Mouse (Mus musculus) forelimb bud, embryonic 11.5 days (tissue): ENCODE measurements at regions not wholly inside any gene's neighbourhood (a gene's known extent, or its start where the extent isn't known, plus 50 kb on each side); places are given as distances from the start of the nearest gene placed in this dataset.
A peak's percentile ranks its signal among the peaks of the same experiment; 100 is the strongest.
"Not testable (repeated sequence)": the region's sequence is repeated elsewhere in the genome, so short reads cannot be mapped to it uniquely, and the experiment has no call there.

ENCODE experiments used
- DNase-seq: peaks from one replicate; pipeline ENCODE4 v3.0.0-alpha.2; 2012; ENCODE audit warnings: low read depth, low spot score

DNA sequence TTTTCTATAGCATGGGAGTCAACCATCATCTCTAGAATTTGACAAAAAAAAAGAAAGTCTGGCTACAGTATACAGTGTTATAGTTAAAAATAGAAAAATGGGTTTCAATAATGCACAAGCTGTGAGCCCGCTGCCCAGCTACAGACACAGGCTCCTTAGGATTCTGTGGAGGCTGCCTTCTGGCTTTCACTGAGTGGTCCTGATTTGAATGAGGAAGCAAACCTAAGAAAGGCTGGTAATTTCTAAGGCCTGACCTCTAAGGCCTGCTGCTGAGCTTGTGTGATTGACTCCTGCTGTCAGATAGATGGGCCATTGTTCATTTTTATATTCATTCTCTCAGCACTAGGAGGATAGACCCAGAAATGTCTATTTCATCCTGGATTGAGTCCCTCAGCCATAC lies 67.7 kb downstream of the Alg10b start:
- DNase-seq = no peak

DNA sequence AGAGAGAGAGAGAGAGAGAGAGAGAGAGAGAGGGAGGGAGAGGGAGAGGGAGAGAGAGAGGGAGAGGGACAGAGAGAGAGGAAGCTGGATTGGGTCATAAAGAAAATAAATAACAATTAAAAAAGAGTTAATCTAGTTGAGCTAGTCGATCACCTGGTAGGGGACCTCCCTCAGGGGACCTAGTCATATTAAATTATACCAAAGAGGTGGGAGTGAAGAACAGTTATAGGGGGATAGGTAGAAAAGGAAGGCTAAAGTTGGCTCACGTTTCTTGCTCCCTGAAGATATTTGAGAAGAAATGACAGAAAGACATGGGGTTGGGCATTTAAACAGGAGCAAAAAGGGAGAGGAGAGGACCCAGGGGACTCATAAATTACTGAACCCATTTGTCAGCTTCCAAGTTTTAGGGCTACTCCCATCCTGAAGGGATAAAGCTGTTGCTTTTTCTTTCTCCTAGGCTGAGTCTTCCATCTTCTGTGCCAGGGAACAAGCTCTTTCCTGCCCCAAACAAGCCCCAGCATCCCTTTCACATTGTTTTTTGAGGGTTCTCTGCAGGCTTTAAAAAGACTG lies 70.3 kb downstream of the Alg10b start:
- DNase-seq = no peak

DNA sequence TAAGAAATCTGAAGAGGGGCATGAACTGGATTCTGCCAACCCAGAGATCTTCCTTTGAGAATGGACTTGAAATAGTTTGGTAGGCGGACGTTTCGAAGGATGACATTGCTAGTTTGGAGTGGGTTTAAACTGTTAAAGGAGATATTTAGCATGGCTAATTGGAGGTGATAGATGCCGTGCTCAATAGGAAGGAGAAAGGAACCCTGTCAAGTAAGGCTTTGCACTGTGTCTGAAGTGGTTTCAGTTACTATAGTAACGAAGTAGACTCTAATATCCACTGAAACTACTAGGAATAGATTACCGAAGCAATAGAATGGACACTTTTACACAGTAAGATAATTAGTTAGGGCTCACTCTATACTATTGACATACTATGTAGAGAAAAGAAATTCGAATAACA lies 74.5 kb downstream of the Alg10b start:
- no peak for DNase-seq

DNA sequence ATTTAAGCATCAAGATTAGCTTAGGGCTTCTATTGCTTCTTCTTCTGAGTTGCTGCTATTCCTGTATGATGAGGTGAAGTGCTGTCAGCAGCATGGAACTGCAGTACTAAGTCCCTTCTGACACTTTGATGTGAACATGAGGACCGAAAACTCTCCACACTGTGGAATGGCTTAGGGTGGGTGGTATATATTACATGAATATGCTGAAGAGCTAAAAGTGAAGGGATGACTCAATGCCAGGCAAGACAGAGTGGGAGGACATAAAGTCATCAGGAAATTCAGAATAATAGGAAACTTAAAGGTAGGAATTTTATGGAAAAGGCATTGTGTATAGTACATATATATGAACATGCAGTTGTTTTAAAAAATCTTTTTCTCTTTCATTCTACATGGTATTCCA lies 79.3 kb downstream of the Alg10b start:
- no peak for DNase-seq

DNA sequence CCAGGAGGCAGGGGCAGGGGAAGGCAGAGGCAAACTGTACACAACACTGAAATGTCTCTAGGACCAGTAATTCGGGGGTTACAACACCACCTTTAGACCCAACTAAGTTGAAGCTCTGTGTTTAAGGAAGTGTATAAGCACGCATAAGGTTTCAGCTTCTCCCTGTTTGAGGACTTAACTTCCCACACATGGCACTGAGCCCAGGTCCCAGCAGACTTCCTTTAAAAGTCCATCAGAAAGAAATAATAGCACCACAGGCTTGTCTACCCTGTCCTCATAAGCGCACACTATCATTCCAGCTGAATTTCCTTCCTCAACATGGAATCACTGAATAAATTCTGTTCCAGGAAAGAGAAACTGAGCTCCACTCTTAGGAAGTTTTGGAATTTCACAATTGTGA lies 80.9 kb downstream of the Alg10b start:
- DNase-seq = no peak

DNA sequence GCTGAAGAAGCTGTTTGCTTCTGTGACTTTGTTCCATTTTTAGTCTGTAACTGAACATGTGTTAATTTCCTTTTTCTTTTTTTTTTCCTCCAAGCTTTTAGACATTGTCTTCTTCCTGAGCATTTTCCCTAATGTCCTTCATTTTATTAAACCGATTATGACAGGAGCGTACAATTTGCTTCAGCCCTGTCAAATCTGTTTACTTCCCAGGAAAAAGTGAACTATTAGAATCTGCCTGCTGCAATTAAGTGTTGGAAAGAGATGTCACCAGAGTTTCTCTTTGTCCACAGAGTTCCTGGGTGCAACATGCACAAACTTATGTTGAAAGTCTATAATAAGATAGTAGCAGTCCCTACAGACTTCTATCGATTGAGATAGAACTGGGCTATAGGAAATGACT lies 82.8 kb downstream of the Alg10b start:
- DNase-seq = no peak

DNA sequence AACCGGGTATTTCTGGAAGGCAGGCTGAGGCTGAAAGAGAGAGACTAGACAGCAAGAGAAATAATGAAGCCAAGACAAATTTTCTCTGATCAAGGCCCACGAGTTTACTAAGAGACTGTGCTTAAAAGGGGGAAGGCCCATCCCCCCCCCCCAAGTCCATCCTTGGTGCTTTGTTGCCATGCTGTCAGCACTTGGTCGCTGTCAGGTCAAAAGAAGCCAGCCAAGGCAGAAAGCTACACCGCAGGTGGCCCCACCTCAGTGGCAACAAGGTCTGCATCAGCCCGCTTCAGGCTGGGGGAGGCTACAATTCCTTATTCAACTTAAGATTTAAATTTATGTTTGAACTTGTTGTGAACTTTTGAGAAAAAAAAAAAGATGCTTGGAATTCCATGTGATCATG lies 84.3 kb downstream of the Alg10b start:
- DNase-seq = not testable (repeated sequence)

DNA sequence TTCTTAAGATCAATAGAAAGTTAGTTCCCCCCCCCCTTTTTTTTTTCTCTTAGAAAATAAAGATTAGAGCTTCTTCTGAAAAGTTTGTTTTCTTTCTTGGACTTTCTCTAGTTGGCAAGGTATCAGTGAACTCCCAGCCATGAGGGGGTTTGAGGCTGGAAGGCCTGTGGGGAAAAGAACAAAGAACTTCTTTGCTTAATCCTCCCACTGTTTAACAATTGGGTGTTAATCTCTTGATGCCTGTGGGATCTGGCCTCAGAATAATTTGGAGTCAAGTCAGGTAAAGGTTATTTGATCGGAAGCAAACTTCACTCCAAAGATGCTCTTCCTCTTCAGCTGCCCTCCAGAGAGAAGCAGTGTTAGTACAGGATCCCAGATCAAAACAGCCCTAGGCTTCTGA lies 84.8 kb downstream of the Alg10b start:
- DNase-seq = no peak

DNA sequence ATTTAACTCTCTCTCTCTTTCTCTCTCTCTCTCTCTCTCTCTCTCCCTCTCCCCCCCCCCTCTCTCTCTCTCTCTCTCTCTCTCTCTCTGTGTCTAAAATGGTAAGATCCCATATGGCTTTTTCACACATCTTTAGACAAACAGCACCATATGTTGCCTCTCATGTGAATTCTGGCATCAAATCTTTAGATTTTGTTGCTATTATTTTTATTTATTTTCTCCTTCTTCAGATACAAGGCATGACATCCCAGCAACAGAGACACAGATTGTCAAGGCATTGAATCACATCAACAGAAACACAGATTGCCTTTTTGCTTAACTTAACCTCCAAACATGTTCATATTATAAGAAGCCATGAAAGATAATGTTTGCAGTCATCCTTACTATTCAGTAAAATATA lies 85.6 kb downstream of the Alg10b start:
- no peak for DNase-seq

DNA sequence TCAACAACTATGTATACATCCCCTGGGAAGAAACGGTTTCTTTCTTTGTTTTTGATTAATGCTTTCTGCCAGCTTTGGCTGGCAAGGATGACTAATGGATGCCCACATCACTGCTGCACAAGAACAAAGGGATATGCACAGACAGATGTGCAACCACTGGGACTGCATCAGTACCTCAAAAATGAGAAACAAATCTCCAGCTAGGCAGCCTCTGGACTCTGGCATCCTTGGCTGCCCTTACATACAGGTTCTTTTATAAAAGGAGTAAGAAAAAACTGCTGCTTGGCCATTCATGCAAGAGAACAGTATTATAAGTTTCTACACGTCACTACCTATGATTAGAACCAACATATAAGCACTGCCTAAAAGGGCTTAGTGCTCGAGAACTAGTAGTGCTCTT lies 97.7 kb downstream of the Alg10b start:
- DNase-seq = no peak

DNA sequence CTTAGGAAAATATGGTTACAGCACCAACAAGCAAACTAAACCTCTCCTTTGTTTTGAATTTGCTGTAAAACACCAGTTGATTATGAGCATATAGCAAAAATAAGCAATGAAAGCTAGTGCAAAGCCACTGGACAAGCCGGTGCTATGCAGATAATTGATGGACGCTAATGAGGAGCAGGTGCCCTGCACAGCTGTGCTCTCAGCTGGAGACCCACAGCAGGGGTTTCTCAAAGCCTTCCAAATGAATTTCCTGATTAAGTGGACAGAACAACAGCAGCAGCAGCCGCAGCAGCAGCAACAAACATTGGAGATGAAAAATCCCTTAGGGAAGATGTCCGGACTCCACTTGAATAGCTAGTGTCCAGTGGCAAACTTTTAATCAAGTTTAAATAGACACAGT lies 109.2 kb downstream of the Alg10b start:
- DNase-seq = peak; percentile 74

DNA sequence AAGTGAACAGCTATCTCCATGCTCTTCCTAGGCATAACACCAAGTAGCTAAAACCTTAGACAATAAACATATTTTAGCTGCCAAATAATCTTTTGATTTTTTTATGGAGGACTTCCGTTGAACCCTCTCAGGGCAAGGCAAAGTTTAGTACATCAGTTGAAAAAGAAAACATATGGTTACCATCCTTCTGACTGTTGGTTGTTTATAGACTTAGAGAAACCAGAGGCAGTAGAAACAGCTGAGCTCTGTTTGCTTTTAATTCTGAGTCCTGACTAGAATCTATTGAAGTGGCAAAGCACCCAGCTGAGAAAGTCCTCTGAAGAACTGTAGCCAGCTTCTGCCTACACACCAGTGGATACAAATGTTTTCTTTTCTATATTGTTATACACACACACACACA lies 109.7 kb downstream of the Alg10b start:
- peak; percentile 37 for DNase-seq

DNA sequence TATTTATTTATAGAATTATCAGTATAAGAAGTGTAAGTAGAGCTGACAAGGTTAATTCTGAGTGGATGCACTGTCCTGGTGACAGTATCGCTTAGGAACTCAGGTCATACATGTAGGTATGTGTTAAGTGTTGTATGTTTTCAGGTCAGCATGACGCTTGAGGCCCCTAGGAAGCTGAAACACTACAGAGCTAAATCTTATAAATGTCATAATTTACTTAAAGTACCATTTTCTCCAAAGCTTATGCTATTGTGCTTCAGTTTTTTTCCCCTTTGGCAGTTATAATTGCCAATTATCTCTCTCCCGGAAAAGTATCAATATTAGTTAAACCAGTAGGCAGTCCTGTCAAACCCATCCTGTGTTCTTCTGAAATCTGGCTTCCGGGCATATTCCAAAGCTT lies 110.3 kb downstream of the Alg10b start:
- DNase-seq = no peak

DNA sequence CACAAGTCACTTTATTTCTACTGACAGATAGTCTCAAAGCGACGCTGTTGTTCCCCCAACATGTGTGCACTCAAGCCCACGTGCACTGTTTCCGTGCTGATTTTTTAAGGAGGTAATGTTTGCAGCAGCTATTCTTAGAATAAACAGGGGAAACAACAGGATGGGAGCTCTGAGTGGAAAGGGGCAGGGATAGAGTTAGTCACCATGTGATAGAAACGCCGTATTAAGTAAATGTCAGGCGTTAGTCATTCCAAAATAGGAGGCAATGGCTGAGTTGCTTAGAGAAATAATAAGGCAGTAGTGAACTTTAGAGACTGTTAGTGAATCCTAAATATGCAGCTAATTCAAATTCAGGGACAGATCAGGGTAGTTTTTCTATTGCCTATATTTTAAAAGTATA lies 111.4 kb downstream of the Alg10b start:
- no peak for DNase-seq

DNA sequence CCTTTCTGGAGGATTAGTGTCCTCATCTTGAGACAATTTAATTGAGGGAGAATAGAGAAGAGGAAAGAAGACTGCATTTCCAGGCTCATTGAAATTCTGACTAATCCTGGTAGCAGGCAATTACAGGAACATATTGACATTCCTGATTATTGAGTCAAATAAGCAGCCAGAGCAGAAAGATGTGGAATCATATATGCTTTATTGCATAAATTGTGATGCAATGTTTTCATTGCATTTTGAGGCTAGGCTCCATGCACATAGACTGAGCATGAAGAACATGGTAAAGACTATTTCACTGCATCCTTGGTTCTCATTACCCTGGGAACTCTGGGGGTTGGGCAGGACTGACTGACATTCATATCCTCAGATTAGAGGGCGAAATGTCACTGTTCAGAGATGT lies 116.0 kb downstream of the Alg10b start:
- DNase-seq = no peak

DNA sequence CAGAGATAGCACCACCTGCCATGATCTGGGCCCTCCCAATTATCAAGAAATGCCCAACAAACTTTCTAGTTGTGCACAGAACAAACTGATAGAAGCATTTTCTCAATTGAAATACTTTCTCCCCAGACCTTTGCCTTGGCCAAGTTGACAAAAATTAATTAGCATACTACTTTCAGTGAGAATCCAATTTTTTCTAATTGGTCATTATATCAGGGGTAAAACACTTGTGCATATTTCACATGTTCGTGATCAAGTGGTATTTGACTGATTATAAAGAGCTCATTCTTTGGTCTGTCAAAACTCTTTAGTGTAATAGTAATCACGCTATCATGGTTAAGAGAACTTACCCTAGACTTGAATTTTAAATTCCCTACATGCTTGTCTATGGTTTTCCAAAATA lies 117.2 kb downstream of the Alg10b start:
- DNase-seq = no peak

DNA sequence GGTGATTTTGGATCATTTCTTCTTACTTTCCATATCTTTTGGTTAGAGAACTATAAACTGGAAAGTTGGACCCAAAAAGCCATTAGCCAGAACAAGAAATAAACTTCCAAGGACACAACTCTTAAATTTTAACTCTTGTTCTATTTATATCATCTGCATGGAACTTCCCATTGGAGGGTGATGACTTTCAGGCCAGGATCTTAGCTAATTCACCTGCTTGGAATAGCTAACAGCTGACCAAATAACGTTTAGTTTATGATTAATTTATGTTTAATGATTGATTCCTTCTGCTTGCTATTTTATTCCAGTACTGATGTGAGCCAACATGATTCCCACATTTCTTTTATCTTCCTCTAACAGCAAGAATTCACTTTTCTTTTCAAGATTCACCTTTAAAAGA lies 119.7 kb downstream of the Alg10b start:
- DNase-seq = no peak

DNA sequence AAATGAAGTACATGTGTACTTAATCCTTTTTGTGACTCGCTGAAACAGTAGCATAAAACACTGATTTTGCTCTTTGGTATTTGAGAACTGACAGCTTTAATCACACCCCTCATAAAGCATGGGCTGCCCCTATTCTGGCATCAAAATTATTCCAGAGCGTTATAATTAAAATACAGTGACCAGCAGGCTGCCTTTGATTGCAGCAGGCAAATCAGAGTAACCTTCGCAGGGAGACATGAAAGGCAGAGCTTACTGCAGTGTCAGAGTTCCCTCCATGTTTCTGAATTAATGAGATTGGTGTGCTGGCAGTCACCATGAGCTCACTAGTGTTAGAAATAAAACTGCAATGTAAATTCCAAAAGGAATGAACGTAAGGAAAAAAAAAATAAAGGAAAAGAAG lies 120.8 kb downstream of the Alg10b start:
- peak; percentile 37 for DNase-seq

DNA sequence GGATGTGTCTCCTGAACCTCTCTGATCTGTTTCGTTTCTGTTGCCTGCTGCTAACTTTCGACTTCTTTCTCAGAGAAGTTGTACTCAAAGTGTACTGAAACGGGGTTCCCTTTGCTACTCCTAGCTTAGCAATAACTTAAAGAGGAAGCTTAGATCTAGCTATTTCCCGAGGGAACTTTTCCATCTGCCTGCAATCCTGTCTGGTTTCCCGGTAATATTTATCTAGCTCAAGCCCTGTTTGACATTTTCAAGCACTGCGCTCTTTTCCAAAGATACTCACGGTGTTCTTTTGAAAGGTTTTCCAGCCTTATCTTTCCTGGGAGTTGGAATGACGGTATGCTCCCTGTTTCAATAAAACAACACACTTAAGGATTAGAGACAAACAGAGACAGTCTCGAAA lies 122.1 kb downstream of the Alg10b start:
- DNase-seq = no peak

DNA sequence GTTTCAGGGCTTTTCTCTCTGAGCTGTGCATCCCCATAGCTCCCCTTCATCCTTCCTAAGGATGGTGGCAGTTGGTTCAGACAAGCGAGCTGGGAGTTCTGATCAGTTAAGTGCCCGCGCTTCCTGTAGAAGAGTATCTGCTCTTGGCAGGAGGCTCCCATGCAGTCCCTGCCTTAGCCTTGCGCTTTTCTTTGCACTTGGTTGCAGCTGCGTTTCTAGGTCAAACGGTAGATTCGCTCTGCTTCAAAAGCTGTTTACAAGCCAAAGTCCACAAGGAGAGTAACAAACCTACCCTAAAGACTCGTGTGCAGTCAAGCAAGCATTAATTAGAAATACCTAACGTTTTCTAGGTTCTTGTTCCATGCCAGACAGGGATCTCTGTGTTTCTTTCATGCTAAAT lies 122.6 kb downstream of the Alg10b start:
- DNase-seq = no peak

DNA sequence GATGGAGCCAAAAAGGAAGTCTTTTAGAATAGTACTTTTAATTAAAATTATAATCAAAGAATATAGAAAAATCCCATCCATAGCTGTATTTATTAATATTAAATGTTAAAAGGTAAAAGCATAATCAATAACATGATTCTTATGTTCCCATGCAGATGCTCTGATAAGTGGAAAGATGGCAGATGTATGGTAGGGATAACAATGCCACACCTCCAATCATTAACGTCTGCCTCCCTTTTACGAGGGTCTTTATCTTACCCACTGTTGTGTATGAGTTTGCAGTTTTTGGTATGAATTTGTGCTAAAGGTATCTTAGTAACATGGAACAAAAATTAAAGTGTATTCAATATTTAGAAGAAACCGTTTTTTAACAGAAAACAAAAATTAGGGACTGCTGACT lies 127.8 kb downstream of the Alg10b start:
- DNase-seq = no peak

DNA sequence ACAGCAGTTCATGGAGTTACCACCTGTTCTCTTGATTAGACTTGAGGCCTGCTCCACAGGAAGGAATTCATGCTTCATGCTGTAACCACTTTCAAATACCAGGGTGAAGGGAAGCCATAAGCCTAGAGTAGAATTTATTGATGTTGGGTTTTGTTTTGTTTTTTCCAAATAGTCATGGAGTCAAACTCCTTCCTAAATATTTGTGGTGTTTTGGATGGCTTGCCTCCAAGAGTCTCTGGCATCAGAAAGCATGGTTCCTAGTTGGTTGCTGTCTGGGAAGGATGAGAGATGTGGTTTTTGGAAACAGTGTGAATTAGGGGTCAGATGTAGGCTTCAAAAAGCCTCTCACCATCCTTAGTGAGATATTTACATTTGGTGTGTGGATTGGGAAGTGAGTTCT lies 141.5 kb downstream of the Alg10b start:
- DNase-seq = no peak

DNA sequence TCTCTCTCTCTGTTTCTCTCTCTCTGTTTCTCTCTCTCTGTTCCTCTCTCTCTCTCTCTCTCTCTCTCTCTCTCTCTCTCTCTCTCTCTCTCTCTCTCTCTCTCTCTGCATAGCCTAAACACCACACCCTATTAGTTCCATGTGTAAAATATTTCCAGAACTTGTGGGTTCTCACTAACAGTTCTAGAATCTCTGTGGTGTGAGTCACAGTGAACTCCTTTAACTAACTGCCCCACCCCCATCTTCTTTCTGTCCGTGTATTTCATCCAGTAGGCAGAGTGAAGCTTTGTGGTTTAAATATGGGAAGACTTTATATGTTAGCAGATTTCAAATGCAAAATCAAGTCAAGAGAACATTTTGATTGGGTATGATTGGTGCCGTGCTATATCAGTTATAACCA lies 153.8 kb downstream of the Alg10b start:
- no peak for DNase-seq

DNA sequence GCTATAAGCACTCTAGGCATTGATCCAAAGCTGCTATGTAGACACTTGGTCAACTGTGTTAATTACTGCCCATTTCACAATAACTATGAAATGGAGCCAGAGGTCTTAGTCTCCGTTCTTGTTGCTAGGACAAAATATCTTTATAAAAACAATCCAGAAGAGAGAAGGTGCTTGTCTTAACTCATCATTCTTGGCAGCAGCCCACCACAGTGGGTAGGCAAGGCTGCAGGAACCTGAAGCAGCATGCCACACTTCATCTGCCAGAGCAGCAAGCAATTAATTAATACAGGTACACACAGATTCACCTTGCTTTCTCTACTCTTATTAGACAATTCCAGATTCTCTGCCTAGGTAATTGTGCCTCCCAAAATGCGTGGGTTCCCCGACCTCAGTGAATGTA lies 172.8 kb downstream of the Alg10b start:
- no peak for DNase-seq
